Mouse (Mus musculus) megakaryocyte, embryonic 14.5 days (primary cell): ENCODE results near the gene Slco2a1. TPM values are rescaled to one million over a fixed set of nuclear protein-coding genes. Genes with fewer than 3 reads are reported as not detected.

ENCODE experiments used
- H3K27me3 ChIP-seq: replicated peaks from 2 replicates; pipeline ENCODE3; 2012; ENCODE audit warnings: inconsistent platforms
- H3K36me3 ChIP-seq: replicated peaks from 2 replicates; pipeline ENCODE3; 2012; ENCODE audit warnings: low read length, inconsistent platforms, mixed read lengths
- H3K4me1 ChIP-seq: 2 replicates; pipeline ENCODE4 v1.6.1; 2012; ENCODE audit warnings: inconsistent platforms
- H3K4me3 ChIP-seq: replicated peaks from 2 replicates; pipeline ENCODE3; 2012; ENCODE audit warnings: moderate library complexity, mild to moderate bottlenecking, inconsistent platforms
- H3K9me3 ChIP-seq: 2 replicates; pipeline ENCODE4 v1.6.1; 2012; ENCODE audit warnings: inconsistent platforms
- FLI1 ChIP-seq: IDR thresholded peaks from 2 replicates; pipeline ENCODE4 v1.6.1; 2012; ENCODE audit warnings: low read length, inconsistent platforms, mixed read lengths
- GATA1 ChIP-seq: IDR thresholded peaks from 3 replicates; pipeline ENCODE4 v1.6.1; 2012; ENCODE audit warnings: mixed read lengths, low read length, inconsistent platforms, borderline replicate concordance
- polyA plus RNA-seq: library from polyadenylated mRNA; stranded (reverse); fragments of >175 nt; gene quantifications from 2 replicates; pipeline ENCODE4 v1.2.3, GENCODE M21; 2012; ENCODE audit warnings: low replicate concordance; ENCODE audit not compliant: insufficient read depth

Gene Slco2a1
- polyA plus RNA-seq, 1 experiment, result not detected

DNA sequence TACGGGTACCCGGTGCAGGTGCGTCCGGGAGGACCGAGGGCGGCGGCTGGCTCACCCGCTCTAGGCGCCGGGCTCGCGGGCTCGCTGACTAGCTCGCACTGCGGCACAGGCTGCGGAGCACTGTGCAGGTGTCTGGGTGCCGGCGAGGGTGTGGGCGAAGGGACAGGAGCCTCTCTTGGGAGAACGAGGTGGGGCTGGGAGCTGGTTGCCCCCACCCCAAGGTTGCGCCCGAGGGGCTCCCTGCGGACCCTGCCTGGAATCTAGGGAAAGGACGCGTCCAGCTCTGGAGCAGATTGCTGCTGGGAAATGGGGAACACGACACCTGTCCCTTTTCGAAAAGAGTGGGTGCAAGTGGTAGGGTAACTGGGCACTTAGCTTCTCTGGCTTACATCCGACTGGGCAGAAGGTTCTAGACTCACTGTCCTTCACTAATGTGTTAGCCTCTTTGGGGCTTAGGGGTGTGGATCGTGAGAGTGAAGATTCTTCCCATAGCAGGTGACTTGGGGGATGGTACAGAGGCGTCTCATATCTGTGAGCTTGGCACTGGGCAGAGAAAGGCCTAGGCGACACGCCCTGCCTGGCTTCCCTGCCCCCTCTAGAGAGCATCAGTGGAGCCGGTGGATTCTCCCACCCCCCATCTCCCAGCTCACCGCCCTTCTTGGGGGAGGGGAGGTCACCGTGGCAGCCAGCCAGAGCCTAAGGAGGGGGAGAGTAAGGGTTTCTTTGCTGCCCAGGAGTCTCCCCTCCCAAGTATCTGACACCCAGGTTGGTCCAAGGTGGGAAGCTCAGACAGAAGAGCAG lies 124.2 kb downstream of the Slco2a1 start:
- Histone ChIP-seq H3K4me3 (no peak overlapping the region), H3K4me1 (peaks cover 16% of the 10 kb centered on the region), H3K27me3 (peaks cover 76% of the 10 kb centered on the region), H3K36me3 (no peaks in the 10 kb centered on the region), H3K9me3 (no peaks in the 10 kb centered on the region; the same call in 1 of the 2 replicates)
- TF ChIP-seq FLI1 (no peak), GATA1 (no peak)

DNA sequence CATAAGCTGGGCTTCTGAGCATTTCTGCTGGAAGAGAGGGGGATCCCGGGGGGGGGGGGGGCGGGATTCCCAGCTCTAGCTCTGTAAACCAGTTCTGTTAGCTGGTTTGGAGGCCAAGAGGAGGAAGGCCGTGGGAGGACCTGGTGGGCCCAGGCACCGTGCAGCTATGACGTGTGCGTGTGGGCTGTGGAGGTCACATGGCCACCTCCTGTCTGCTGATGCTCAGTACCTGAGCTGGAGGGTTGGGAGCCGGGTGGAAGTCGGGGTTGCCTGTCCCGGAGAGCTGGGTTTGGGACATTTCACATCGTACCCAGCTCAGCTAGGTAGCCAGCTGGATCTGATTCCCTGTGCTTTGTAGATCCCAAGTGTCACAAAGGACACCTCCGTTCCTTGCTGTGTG lies 124.8 kb downstream of the Slco2a1 start:
- H3K36me3 ChIP-seq, result no peaks in the 10 kb centered on the region
- H3K4me1 ChIP-seq, result peaks cover 16% of the 10 kb centered on the region
- H3K4me3 ChIP-seq, result no peak overlapping the region
- TF ChIP-seq FLI1, result no peak
- H3K9me3 ChIP-seq, result no peaks in the 10 kb centered on the region; the same call in 1 of the 2 replicates
- H3K27me3 ChIP-seq, result peaks cover 81% of the 10 kb centered on the region

DNA sequence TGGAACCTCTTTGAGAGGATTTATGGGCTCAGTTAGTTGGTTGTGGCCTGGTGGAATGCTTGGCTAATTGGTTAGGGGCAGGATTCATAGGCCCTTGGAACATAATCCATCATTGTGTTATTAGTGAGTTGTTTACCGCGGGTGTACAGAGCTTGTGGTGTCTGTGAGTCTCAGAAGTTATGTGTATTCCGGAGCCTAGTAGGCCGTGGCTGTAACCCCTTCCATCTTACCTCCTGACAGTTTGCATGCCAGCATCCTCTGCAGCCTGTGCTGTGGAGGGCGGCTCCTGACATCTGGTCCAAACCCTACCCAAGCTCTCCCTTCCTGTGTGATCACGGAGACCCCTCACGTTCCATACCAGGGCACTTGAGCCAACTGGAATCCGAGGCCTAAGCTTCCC lies 125.8 kb downstream of the Slco2a1 start:
- H3K4me1 ChIP-seq, result peaks cover 16% of the 10 kb centered on the region
- H3K4me3 ChIP-seq, result no peak overlapping the region
- peaks cover 86% of the 10 kb centered on the region for H3K27me3 ChIP-seq
- no peaks in the 10 kb centered on the region for H3K36me3 ChIP-seq
- TF ChIP-seq GATA1 (no peak), FLI1 (no peak)
- H3K9me3 ChIP-seq, result no peaks in the 10 kb centered on the region

DNA sequence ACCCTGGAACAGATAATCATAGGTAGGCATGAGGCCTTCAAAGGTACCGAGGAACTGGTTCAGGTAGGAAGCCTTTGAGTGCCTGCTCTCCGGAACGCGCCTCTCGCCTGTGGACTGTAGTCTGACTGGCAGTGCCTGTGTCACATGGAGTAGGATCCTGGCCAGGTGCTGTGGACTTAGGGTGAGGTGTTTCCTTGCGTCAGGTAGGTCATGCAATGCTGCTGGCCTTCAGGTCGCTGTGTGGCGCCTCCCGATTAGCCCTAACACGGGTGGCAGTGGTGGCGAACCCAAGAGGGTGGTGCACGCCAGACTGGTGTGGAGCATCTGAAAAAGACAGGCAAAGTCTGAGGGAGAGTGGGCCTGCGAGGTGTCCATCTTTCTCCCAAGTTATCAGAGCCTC lies 126.4 kb downstream of the Slco2a1 start:
- Histone ChIP-seq H3K9me3 (no peaks in the 10 kb centered on the region), H3K4me3 (no peak overlapping the region), H3K36me3 (no peaks in the 10 kb centered on the region), H3K4me1 (peaks cover 16% of the 10 kb centered on the region), H3K27me3 (peaks cover 86% of the 10 kb centered on the region)
- TF ChIP-seq GATA1 (no peak), FLI1 (no peak)

DNA sequence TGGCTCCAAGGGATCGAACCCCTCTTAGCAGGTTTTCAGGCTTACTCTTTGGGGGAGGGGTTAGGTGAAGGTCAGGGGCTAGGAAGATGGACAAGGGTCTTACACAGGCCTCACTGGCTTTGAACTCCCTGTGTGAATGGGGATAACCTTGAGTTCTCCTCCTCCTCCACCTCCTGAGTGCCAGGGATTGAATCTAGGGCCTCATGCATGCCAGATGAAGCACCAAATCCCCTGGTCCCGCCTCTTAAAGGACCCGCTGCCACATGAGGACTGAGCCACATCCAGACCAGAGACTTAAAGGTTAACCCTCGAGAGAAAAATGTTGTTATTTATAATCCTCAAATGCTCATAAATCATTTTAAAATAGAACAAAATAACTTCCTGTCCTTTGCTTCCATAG lies 128.4 kb downstream of the Slco2a1 start:
- TF ChIP-seq FLI1, result no peak
- TF ChIP-seq GATA1, result no peak
- Histone ChIP-seq H3K9me3 (no peaks in the 10 kb centered on the region), H3K27me3 (peaks cover 79% of the 10 kb centered on the region), H3K4me3 (no peak overlapping the region), H3K36me3 (no peaks in the 10 kb centered on the region), H3K4me1 (peaks cover 7% of the 10 kb centered on the region)

DNA sequence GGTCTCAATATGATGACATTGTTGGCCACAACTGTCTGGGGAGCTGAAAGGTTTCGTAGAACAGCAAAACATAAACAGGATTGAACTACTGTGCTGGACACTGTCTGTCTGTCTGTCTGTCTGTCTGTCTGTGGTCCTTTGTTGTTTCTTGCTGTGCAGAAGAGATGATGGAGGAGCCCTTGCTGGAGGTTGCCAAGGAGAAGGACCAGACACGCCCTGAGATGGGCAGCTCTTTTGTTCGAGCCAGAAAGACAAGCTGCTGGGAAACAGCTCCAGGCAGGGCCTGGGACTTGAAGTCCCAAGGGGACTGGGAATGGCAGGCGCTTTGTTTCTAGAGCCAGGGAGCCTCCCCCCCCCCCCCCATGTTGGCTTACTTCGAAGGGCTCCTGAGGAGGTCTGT lies 129.0 kb downstream of the Slco2a1 start:
- no peak overlapping the region for H3K4me3 ChIP-seq
- no peak for TF ChIP-seq FLI1
- no peak for TF ChIP-seq GATA1
- no peaks in the 10 kb centered on the region for H3K9me3 ChIP-seq
- peaks cover 1% of the 10 kb centered on the region; the same call in 1 of the 2 replicates for H3K4me1 ChIP-seq
- no peaks in the 10 kb centered on the region for H3K36me3 ChIP-seq
- peaks cover 75% of the 10 kb centered on the region for H3K27me3 ChIP-seq

DNA sequence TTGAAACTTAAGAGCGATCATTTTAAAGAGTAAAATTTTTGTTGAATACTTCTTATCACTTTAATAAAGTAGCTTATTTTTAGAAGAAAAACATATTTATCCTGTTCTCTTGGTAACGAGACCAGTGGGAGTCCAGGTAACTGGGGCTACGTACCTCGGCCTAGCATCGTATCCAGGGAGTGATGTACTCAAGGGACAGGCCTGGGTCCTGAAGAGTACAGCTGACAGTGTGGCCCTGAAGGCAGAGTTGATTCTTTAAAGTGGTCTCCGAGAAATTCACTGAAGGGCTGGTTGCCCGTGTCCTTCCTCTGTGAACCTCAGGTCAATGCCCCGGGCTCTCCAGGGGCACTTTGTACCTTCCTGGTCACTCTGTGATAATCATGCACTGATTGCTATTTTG lies 129.4 kb downstream of the Slco2a1 start:
- no peak for TF ChIP-seq FLI1
- TF ChIP-seq GATA1, result no peak
- no peaks in the 10 kb centered on the region for H3K9me3 ChIP-seq
- H3K36me3 ChIP-seq, result no peaks in the 10 kb centered on the region
- no peaks in the 10 kb centered on the region for H3K4me1 ChIP-seq
- H3K27me3 ChIP-seq, result peaks cover 71% of the 10 kb centered on the region
- no peak overlapping the region for H3K4me3 ChIP-seq

DNA sequence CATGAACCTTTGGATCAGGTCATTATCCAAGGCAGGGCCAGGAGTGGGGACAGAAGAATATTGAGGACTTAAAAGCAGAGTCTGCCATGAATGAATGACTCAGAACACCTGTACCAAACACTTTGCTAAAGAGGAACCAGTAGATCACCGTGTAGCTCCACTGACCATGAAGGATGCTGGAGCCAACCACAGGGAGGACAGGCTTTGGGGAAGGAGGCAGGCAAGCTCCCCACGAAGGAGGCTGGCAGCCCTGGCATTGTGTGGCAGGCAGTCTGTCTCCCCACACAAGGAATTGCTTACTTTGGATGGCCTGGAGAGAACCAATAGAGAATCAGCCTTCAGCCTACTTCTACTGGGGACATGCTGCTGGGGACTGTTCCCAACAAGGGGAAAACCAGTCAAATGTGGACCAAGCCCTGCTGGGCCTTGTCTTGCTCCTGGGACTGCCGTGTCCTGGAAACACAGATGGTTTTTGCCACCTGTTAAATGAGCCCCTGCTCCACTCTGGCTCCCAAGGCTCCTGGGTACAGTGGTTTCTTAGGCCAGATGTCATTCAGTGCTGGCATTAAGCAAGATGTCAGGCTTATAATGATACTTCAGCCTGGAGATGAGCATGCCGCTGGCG lies 130.3 kb downstream of the Slco2a1 start:
- Histone ChIP-seq H3K27me3 (peaks cover 63% of the 10 kb centered on the region), H3K36me3 (no peaks in the 10 kb centered on the region), H3K9me3 (no peaks in the 10 kb centered on the region), H3K4me3 (no peak overlapping the region), H3K4me1 (no peaks in the 10 kb centered on the region)
- no peak for TF ChIP-seq FLI1
- no peak for TF ChIP-seq GATA1

DNA sequence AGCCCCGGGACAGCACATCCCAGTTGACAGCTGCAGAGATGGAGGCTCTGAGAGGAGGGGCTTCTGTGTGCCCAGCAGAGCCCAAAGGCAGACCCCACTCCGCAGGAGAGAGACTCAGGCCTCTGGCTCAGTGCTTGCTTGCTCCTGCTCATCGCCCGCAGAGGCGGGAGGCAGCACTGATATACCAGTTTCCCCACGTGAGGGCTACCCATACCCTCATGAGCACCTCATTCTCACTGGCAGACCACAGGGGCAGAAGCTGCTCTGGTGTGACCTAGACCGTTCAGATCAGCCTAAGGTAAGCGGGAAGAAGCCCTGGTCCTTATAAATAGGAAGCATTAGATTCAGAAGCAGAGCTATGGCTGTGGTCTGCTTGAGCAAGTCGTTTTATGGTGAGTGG lies 131.3 kb downstream of the Slco2a1 start:
- TF ChIP-seq GATA1 (no peak), FLI1 (no peak)
- no peaks in the 10 kb centered on the region for H3K36me3 ChIP-seq
- no peaks in the 10 kb centered on the region for H3K4me1 ChIP-seq
- H3K4me3 ChIP-seq, result no peak overlapping the region
- peaks cover 52% of the 10 kb centered on the region for H3K27me3 ChIP-seq
- no peaks in the 10 kb centered on the region for H3K9me3 ChIP-seq

DNA sequence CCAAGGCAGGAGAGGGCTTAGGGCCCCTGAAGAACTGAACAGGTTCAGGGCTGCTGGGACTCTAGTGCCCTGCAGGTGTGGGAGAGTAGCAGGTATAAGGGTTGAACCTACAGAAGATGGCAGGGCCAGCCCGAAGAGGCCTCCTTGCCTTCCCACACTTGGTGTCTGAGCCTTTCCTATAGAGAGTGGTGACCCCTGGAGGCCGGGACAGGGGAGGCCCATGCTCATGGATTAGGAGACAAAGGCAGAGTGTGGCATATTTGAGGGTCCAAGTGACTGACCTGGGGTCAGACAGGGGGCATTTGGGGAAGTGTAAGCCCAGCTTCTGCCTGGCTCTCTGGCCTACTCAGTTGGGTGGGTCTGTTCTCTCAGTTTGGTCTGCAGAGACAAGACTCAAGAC lies 131.7 kb downstream of the Slco2a1 start:
- no peaks in the 10 kb centered on the region for H3K9me3 ChIP-seq
- no peaks in the 10 kb centered on the region for H3K4me1 ChIP-seq
- H3K36me3 ChIP-seq, result no peaks in the 10 kb centered on the region
- peaks cover 49% of the 10 kb centered on the region for H3K27me3 ChIP-seq
- H3K4me3 ChIP-seq, result no peak overlapping the region
- TF ChIP-seq FLI1 (no peak), GATA1 (no peak)
